Mouse (Mus musculus) thymus, adult 18-20 months (tissue): ENCODE results near the gene Dbi.

ENCODE experiments used
- DNase-seq, 2 experiments: peaks; one replicate each; pipeline ENCODE4 v3.0.0; 2022; ENCODE audit warnings: mixed read lengths in 2 of 2

Gene Dbi

DNA sequence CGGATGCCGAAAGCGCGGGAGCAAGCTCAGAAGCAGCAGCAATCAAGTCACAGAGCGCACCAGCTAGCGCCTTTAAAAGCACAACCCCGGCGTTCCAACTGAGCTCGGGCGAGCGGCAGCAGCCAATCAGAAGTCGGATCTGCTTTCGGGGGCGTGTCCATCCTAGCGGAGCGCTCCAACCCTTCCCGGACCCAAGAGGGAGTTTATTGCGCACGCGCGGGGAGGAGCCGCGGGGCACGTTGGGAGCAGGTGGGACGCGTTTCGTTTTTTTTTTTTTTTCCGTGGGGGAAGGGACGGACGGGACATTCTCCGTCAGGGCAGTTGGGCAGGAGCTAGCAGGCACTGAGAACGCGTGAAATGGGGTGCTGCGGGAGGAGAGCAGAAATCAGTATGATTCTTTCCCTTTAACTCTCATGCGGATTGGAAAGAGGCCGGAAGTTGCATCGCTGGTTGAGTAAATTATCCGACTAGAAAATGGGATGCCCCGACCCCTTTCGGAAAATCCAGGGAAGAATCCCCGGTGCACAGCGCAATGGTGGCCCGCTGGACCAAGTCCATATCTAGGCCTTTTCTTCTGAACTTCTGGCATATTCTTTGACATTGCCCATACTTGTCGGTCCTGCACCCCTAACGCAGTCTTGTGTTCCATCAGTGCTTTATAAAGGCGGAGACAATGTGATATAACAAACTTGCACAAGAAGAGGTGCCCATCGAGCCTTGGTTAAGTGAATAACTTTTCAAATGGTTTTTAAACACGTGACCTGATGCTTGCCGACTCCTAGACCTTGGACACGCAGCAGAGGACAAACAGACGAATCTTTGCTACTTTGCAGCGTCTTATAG is at the start of gene Dbi, which contains the start of gene 3110009E18Rik:
TSS of gene Dbi (minus strand) at position 110 of the 843 bp plus-strand sequence.
TSS of gene 3110009E18Rik (plus strand) at position 219 of the 843 bp plus-strand sequence.
- peak; percentile 96 to 97 for DNase-seq

DNA sequence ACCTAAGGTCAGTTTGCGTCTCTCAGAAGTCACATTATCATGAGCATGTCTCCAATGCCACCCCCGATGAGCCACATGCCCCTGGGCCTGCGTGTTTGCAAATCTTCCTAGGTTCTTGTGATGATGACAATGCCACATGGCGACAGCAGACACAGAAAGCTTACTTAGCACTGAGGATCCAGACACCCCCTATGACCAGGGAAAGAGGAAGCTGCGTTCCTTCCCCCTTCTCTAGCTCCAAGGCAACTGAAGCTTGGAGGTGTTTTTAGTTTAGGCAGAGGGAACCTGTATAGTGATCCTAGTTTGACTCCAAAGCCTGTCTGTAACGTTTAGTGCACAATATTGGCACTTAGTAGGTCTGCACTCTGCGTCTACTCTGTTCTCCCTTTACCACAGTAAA is 49.4 kb upstream of the Dbi start:
- DNase-seq, result no peak

DNA sequence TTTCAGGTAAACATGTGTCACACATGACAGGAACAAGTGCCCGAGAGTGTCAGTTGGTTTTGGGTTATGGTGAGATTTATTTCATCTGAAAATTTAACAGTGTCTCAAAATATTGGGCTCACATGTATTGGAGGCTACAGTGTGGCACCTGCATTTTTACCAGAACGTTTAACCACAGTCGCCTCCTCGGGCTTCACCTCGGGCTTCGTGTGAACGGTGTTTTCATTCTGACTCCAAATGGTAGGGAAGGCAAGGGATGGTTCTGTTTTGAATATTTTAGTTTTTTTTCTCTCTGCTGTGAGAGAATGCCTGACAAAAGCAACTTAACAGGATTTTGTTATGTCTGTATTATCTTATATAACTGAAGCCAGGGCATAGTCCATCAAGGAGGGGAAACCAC is 47.8 kb upstream of the Dbi start:
- no peak for DNase-seq

DNA sequence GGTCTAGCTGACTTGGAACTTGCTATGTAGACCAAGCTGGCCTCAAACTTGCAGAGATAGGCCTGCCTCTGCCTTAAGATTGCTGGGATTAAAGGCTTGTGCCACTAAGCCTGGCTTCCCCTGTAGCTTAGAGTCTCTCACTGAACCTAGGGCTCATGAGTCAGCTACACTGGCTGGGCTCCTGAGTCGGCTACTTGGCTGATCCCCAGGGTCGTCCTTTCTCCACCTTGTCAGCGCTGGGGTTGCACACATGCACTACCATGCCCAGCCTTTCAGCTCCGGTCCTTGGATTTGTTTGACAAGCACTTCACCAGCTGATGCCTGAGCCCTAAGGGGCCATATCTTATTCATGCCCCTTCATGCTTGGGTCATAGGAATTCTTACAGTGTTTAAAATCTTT is 47.1 kb upstream of the Dbi start:
- DNase-seq, result no peak

GRCm38 (mm10) chr1:120162616-120163015 is 41.7 kb upstream of the Dbi start:
- no peak for DNase-seq

GRCm38 (mm10) chr1:120161502-120161901 is 40.6 kb upstream of the Dbi start:
- DNase-seq, result no peak

GRCm38 (mm10) chr1:120158474-120159127 is 37.7 kb upstream of the Dbi start:
- no peak for DNase-seq

DNA sequence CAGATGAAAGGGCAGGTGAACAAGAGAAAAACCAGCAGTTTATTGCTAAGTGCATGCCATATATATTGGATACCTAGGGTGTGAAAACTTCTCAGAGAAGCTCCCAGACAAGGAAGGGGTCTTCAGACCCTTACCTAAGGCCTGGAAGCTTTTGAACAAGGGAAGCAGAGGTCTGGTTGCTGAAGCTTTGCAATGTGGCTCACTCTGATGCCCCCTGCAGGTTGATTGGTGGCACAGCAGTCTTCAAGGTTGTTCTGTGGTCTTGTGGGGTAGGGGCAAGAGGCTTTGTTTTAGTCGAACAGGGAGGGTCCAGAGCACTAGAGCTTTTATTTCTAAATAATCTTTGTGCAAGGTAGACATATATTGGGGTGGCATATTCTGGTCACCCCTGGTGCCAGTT is 34.4 kb upstream of the Dbi start:
- DNase-seq, result peak in 1 of 2 experiments; percentile 8

- no peak for DNase-seq
Observed at GRCm38 (mm10) chr1:120154232-120154631, 33.4 kb upstream of the Dbi start.

DNA sequence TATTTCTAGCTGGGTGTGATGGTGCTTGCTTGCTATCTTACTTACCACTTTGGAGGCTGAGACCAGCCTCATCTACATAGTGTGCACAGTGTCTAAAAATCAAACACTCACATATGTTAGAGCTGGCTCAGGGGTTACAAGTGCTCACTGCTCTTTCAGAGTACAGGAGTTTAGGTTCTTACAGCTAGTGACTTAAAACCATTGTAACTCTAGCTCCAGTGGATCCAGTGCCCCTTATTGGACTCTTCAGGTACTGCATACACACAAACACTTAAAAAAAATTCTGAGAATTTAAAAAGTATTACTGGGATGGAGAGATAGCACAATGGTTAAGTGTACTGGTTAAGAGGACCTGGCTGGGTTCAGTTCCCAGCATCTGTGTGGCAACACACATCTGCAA is 26.1 kb upstream of the Dbi start:
- DNase-seq, result no peak

DNA sequence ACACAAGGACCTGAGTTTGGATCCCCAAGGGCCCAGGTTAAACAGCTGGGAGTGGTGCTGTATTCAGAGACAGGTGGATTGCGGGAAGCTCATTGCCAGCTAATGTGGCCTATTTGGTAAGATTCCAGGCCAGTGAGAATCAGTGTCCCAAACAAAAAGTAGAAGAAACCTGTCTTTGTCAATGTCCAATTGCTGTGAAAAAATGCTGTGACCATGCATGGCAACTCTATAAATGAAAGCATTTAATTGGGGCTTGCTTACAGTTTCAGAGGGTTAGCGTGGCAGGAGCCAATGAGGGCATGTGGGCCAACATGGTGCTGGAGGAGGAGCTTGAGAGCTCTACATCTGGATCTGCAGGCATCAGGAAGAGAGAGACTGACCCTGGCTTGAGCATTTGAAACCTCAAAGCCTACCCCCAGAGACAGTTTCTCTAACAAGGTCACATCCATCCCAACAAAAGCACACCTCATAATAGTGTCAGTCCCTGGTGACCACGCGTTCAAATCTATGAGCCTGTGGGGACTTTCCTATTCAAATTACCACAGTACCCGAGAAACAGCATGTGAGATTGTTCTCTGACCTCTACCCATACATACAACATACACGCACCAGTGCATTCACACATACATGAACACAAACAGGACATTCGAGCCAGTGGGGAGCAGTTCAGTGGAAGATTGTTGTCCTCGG is 24.8 kb upstream of the Dbi start:
- DNase-seq, result no peak

DNA sequence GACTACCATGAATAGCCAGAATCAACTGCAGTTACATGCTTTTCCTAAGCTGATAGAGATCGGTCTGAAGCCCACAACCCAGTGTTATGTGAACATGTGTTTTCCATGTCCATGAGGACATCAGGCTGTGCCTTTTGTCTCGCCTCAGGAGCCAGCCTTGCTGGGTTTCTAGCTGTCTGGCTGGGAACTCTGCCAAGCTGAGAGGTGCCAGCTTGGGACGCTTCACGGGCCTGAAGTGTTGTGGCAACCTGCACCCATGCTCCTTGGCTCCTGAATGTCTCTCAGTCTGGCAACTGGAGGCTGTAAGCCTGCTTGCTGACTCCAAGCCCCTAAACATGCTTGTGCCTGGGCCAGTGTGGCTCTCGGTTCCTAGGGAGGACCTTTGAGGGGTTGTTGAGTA is 21.7 kb upstream of the Dbi start:
- DNase-seq, result no peak

GRCm38 (mm10) chr1:120140144-120140693 is 19.3 kb upstream of the Dbi start:
- DNase-seq, result no peak

DNA sequence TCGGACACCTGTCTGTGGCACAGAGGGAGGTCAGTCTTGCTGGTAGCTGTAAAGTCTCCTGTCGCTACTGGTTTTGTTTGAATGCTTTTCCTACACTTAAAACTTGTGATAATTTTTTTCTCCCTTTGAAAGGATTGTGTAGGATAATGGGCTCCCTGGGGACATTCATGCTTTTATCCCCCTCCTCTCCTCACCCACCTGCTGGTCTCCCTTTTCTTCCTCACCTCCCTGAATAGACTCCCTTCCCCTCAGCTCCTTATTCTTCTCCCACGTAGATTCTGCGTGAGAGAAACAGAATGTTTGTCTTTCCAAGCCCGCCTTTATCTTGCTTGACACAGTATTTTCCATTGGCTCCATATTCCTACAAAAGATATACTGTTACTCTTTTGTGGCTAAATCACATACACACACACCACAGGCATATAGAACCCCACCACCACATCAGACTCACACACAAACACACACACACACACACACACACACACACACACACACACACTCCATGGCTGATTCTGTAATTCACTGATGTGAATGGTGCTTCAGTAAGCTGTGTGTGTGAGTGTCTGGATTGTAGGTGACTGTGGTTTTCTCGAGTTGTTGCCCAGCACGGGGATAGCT is 18.2 kb upstream of the Dbi start:
- DNase-seq, result no peak

DNA sequence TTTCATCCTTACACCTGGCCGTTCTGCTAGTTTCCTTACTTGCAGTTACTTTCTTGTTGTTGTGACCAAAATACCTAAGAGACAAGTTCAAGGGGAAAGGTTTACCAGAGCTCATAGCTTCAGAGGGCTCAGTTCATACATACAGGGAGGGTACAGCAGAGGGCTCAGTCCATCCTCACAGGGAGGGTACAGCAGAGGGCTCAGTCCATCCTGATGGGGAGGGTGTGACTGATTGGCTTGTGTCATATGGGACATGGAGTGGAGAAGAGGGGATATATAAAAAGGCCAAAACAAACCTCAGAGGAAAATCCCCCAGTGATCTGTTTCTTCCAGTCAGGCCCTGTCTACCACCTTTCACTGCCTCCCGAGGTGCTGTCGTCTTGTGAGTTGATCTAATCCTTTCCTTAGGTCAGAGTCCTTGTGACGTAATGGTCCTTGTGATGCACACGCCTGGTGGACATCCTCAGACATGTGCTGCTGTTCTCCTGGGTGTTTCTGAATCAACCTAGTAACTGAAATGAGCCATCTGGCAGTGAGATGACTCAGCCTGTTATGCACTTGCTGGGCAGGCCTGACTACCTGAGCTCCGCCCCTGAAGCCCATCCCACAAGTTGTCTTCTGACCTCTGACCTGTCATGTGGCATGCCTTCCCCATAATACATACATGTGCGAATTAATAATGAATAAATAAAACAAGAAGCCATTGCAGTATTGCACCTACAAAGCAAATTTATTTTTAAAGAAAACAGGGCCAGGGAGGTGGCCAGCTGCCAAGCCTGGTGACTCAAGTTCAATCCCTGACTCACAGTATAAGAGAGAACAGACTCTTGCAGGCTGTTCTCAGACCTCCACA is 15.3 kb upstream of the Dbi start:
- DNase-seq, result no peak

DNA sequence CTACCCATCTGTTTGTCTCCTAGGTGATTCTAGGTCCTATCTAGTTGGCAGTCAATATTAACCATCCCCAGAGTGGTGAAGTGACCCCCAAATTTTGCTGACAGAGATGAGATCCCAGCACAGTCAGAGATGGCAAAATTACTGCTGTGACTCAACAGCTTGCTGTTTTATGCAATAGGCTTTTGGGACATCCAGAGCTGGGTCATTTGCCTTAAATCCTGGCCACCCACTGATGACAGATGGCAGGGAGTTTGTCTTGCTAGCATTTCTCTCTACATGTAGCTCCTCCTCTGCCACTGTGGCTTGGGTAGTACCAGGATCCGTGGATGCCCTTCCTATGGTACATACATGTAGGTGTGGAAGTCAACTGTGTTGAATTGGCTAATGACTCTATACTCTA is 11.5 kb upstream of the Dbi start:
- DNase-seq, result no peak

- DNase-seq, result no peak
Observed at GRCm38 (mm10) chr1:120126318-120126717, 5.4 kb upstream of the Dbi start.

DNA sequence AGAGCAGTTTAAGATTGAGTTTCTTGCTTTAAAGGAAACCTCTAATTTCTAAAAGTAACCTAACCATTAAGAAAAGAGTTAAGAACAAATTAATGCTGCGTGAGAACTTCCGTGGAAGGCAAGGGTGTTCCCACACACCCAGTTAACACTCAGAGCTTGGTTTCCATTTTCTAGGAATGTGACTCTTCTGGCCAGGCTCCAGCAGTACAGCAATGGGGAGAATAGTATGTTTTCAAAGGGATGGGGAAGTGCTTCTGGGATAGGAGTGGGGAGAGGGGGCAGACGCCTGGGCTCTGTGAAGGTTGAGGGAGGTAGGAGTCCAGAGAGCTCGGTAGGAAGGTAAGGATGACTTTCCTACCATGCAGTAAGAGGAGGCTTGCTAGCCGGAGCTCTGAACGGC is 4.6 kb upstream of the Dbi start:
- DNase-seq, result no peak

- no peak for DNase-seq
Observed at GRCm38 (mm10) chr1:120124839-120125238, 4.0 kb upstream of the Dbi start.

- no peak for DNase-seq
Observed at GRCm38 (mm10) chr1:120122634-120123383, 1.9 kb upstream of the Dbi start.

GRCm38 (mm10) chr1:120121930-120122530 is 1.2 kb upstream of the Dbi start:
- no peak for DNase-seq
